Mouse (Mus musculus) B cell, adult 62 days (primary cell): ENCODE measurements around the gene Treml2. TPM values are rescaled to one million over a fixed set of nuclear protein-coding genes. Genes with fewer than 3 reads are reported as not detected.

Experiments
- total RNA-seq: library from RNA; stranded (reverse); gene quantifications from 4 replicates; pipeline ENCODE4 v1.2.4, GENCODE M21; 2023

Gene Treml2
- 174 to 186 TPM (median 177 TPM) in 4 replicates for total RNA-seq

GRCm38 (mm10) chr17:48299203-48299602 is at the start of gene Treml2:
Gene Treml2, plus strand, starts transcription at chr17:48299498.

GRCm38 (mm10) chr17:48263741-48264362 is 35.4 kb upstream of the Treml2 start, which contains the start of gene Treml4:
Gene Treml4, plus strand, starts transcription at chr17:48264295.

GRCm38 (mm10) chr17:48315905-48316579 is 16.7 kb downstream of the Treml2 start, which contains the start of gene B430306N03Rik:
Gene B430306N03Rik, plus strand, starts transcription at chr17:48316141.

GRCm38 (mm10) chr17:48346231-48346630 is 46.9 kb downstream of the Treml2 start, which contains the start of gene Trem2:
Gene Trem2, plus strand, starts transcription at chr17:48346401.

GRCm38 (mm10) chr17:48359616-48360015 is 60.3 kb downstream of the Treml2 start, which contains the start of gene Treml1:
Gene Treml1, plus strand, starts transcription at chr17:48359916.

Other genes with a start within 250 kb of the Treml2 start
- not detected in 4 replicates for gene 1700067P10Rik, start 210.2 kb upstream of the Treml2 start, total RNA-seq
- 0.30 to 0.60 TPM (median 0.32 TPM) in 3 of 4 replicates, not detected in the other for gene 9830107B12Rik, start 153.2 kb upstream of the Treml2 start, total RNA-seq
- gene A530064D06Rik, start 132.2 kb upstream of the Treml2 start, total RNA-seq: 0.72 to 1.5 TPM in 2 of 4 replicates, not detected in the others
- gene Trem1, start 66.7 kb upstream of the Treml2 start, total RNA-seq: 1.7 to 2.2 TPM (median 2.1 TPM) in 4 replicates
- gene Trem3, start 51.7 kb upstream of the Treml2 start, total RNA-seq: not detected in 4 replicates
- 1.4 to 4.1 TPM (median 3.5 TPM) in 4 replicates for gene Treml4, start 35.2 kb upstream of the Treml2 start, total RNA-seq
- 7.4 to 11.3 TPM (median 9.5 TPM) in 4 replicates for gene B430306N03Rik, start 16.6 kb downstream of the Treml2 start, total RNA-seq
- not detected in 4 replicates for gene Trem2, start 46.9 kb downstream of the Treml2 start, total RNA-seq
- 0.49 TPM in 1 of 4 replicates, not detected in the others for gene Treml1, start 60.4 kb downstream of the Treml2 start, total RNA-seq
- gene Nfya, start 110.4 kb downstream of the Treml2 start, total RNA-seq: 86.8 to 106 TPM (median 101 TPM) in 4 replicates
- 36.9 to 47.5 TPM (median 43.1 TPM) in 4 replicates for gene Oard1, start 110.5 kb downstream of the Treml2 start, total RNA-seq
- gene Apobec2, start 133.4 kb downstream of the Treml2 start, total RNA-seq: 0.42 to 0.70 TPM (median 0.69 TPM) in 3 of 4 replicates, not detected in the other
- not detected in 4 replicates for gene Tspo2, start 152.0 kb downstream of the Treml2 start, total RNA-seq
- 3.3 to 6.2 TPM (median 4.7 TPM) in 4 replicates for gene Unc5cl, start 155.4 kb downstream of the Treml2 start, total RNA-seq